Mouse (Mus musculus): Measurements from ENCODE around the gene Tes3-ps. TPM values are rescaled to one million over a fixed set of nuclear protein-coding genes. Genes with fewer than 3 reads are reported as not detected.
A peak's percentile ranks its signal among the peaks of the same experiment; 100 is the strongest.

The Tes3-ps gene
- polyA plus RNA-seq (2015; fragmentation: Nextera tagmentation; extraction: Ambion mirVana), result 0.59 and 0.65 TPM in 2 replicates

DNA sequence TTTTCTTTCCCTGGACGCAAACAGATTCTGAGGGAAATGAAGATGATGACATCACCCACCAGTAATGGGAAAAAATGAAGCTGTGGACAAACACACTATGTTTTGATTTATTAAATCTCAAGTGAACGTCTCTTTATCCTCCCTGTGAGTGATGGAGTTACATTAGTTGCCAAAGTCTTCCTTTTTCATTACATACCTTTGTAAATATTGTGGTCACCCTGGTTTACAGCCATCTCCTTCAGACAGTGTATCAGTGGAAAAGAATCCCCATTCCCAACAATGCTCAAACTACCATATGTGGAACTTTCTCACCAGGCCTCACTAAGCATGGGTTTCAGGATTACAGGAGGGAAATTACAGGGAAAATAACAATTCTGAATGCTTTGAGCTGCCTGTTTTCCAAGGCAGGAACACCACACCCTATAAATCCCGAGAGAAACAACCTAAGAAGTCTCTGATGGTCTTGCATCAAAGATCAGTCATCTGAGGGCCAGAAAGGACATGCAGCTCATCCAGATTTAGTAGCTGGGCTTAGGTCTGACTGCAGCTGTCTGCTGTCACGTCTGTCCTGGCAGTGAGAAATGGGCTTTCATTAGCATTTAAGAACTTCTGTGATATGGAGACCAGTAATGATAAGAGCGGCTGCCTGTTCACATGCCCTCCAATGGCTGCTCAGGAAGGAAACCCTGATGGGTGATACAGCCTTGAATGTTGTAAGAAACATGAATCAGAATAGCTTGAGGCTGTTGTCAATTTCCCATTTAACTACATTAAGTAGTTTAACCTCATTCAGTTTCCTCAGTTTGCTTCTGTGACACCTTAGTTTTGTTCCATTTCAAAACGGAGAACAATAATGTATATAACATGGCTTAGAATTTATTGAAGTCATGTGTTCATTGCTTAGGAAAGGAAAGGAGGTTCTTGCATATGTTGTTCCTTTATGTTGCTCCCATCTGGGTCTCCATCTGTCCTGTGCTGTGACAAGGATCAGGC lies at the start of gene Tes3-ps:
TSS of gene Tes3-ps (plus strand) at position 943 of the 993 bp plus-strand sequence.
- H3K27ac ChIP-seq (replicated peaks), result no peak within 1 kb of the TSS
- 80% methylated on average over 6 of the region's 6 CpGs for WGBS

DNA sequence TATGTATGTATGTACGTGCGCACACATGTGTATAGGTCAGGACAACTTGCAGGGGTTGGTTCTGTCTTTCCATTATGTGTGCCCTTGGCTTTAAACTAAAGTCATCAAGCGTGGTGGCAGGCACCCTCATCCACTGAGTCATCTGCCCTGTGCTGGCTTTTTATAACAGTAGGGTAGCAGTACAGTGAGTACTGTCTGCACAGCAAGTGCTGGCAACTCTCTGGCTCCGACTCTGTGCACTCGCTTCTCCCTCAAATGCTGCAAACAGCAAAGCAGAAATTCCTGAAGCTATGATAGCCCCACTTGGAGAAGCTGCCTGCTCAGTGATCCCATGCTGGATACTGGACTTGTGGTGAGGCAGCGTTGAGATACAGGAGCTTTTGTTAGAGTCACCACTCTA lies 48.7 kb upstream of the Tes3-ps start:
- no peak overlapping the region for H3K9ac ChIP-seq (replicated peaks)
- no peak overlapping the region for H3K4me3 ChIP-seq
- no peaks in the 10 kb centered on the region for H3K9me3 ChIP-seq
- 95% methylated on average over 6 of the region's 6 CpGs for WGBS
- peaks cover 32% of the 10 kb centered on the region for H3K36me3 ChIP-seq
- no peak overlapping the region for H3K4me2 ChIP-seq (replicated peaks)
- ATAC-seq (replicated peaks), result no peak
- no peaks in the 10 kb centered on the region for H3K4me1 ChIP-seq
- no peaks in the 10 kb centered on the region for H3K27me3 ChIP-seq
- H3K27ac ChIP-seq (replicated peaks), result no peak overlapping the region

More for the DNA sequence above, at the start of gene Tes3-ps:
- no peaks in the 10 kb centered on the region for H3K9me3 ChIP-seq
- no peaks in the 10 kb centered on the region for H3K4me1 ChIP-seq
- no peaks in the 10 kb centered on the region for H3K27me3 ChIP-seq
- no peak within 1 kb of the TSS for H3K4me3 ChIP-seq
- no peak within 1 kb of the TSS for H3K9ac ChIP-seq (replicated peaks)
- H3K4me2 ChIP-seq (replicated peaks), result no peak within 1 kb of the TSS
- no peak for ATAC-seq (replicated peaks)
- no peaks in the 10 kb centered on the region for H3K36me3 ChIP-seq

GRCm38 (mm10) chr13:49449318-49449749 lies 43.8 kb upstream of the Tes3-ps start:
- H3K27me3 ChIP-seq, result no peaks in the 10 kb centered on the region
- H3K9ac ChIP-seq (replicated peaks), result no peak overlapping the region
- H3K9me3 ChIP-seq, result no peaks in the 10 kb centered on the region
- 42% methylated on average over 5 of the region's 5 CpGs for WGBS
- no peak overlapping the region for H3K4me3 ChIP-seq
- peaks cover 31% of the 10 kb centered on the region for H3K36me3 ChIP-seq
- no peaks in the 10 kb centered on the region for H3K4me1 ChIP-seq
- H3K4me2 ChIP-seq (replicated peaks), result no peak overlapping the region
- peak; percentile 88 for ATAC-seq (replicated peaks)
- H3K27ac ChIP-seq (replicated peaks), result no peak overlapping the region

DNA sequence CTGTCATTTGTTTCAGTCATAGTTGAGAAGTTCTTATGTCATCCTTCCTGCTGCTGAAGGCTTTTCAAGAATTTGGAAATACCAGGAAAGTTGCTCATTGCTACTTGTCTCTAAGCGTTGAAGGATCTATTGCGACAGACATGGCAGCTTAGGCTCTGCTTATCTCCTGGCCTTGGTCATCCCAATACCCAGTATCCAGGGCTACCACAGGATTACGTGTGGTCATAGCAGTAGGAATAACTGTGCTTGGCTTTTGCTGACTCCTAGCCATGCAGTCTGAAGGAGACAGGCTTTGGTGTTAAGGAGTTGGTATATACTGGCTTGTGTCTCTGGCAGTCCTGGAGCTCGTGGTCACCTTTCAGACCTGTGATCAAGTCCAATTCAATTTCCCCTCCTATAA lies 32.8 kb upstream of the Tes3-ps start:
- Histone ChIP-seq H3K36me3 (peaks cover 52% of the 10 kb centered on the region), H3K4me2 (replicated peaks) (no peak overlapping the region), H3K27ac (replicated peaks) (no peak overlapping the region), H3K4me3 (no peak overlapping the region), H3K4me1 (no peaks in the 10 kb centered on the region), H3K27me3 (no peaks in the 10 kb centered on the region), H3K9me3 (no peaks in the 10 kb centered on the region), H3K9ac (replicated peaks) (no peak overlapping the region)
- WGBS, result 98% methylated on average over 4 of the region's 4 CpGs
- ATAC-seq (replicated peaks), result no peak

DNA sequence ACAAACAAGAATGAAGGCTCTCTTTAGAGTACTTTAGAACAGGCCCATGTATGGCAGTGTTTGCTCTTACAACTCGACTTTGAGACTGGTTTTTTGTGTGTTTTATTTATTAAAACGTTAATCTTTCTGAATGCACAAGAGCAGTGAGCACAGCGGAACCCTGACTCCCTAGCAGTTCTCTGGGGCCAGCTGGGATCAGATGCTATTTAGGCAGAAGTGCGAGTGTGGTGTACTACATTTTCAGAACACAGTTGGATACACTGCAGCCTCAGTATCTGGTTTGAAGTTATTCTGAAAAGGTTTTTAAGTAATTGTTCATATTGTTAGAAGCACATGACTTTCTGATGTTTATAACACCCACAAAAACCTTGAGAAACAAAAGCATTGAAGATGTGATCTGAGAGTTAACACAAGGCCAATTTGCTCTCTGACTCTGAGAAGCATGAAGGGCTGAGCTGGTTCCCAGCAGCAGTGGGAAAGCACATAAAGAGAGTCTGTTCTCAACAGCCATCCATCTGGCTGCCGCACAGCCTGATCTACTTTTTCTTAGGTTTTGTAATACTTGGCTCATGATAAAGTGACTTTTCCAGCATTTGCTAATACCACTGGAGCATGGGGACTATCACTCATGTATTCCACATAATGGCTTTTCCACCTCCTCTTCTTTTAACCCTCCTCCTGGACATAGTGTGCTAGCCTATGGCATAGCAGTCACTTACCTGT lies 32.3 kb upstream of the Tes3-ps start:
- no peak for ATAC-seq (replicated peaks)
- no peak overlapping the region for H3K27ac ChIP-seq (replicated peaks)
- H3K27me3 ChIP-seq, result no peaks in the 10 kb centered on the region
- H3K4me2 ChIP-seq (replicated peaks), result no peak overlapping the region
- H3K4me1 ChIP-seq, result no peaks in the 10 kb centered on the region
- no peaks in the 10 kb centered on the region for H3K9me3 ChIP-seq
- peaks cover 52% of the 10 kb centered on the region for H3K36me3 ChIP-seq
- H3K4me3 ChIP-seq, result no peak overlapping the region
- WGBS, result 85% methylated on average over 5 of the region's 5 CpGs
- H3K9ac ChIP-seq (replicated peaks), result no peak overlapping the region

- no peak overlapping the region for H3K27ac ChIP-seq (replicated peaks)
- H3K9me3 ChIP-seq, result no peaks in the 10 kb centered on the region
- H3K27me3 ChIP-seq, result no peaks in the 10 kb centered on the region
- H3K9ac ChIP-seq (replicated peaks), result no peak overlapping the region
- no peak overlapping the region for H3K4me3 ChIP-seq
- ATAC-seq (replicated peaks), result no peak
- WGBS, result 88% methylated on average over 15 of the region's 15 CpGs
- peaks cover 52% of the 10 kb centered on the region for H3K36me3 ChIP-seq
- no peaks in the 10 kb centered on the region for H3K4me1 ChIP-seq
- H3K4me2 ChIP-seq (replicated peaks), result no peak overlapping the region
Observed at GRCm38 (mm10) chr13:49461458-49462132, 31.5 kb upstream of the Tes3-ps start.

DNA sequence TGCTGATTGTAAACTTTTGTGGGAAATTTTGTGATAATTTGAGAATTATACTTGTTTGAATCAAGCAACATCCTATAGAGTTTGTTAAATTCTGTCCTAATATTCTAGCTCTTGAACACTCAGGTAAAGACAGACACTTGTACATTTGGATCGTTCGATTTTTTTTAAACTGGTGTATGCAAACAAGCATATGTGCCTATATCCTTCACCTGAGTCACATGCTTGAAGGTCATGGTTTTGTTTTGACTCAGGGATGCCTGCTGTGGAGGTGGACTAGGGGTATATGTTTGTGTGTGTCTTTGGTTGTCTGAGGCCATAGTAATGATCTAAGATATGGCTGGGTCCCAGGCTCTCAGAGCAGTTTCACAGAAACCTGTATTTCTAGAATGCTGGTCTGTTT lies 30.2 kb upstream of the Tes3-ps start:
- over 99% methylated on average over 2 of the region's 2 CpGs for WGBS
- H3K36me3 ChIP-seq, result peaks cover 51% of the 10 kb centered on the region
- H3K27me3 ChIP-seq, result no peaks in the 10 kb centered on the region
- H3K9ac ChIP-seq (replicated peaks), result no peak overlapping the region
- H3K9me3 ChIP-seq, result no peaks in the 10 kb centered on the region
- H3K4me1 ChIP-seq, result no peaks in the 10 kb centered on the region
- no peak overlapping the region for H3K27ac ChIP-seq (replicated peaks)
- no peak for ATAC-seq (replicated peaks)
- no peak overlapping the region for H3K4me3 ChIP-seq
- H3K4me2 ChIP-seq (replicated peaks), result no peak overlapping the region

DNA sequence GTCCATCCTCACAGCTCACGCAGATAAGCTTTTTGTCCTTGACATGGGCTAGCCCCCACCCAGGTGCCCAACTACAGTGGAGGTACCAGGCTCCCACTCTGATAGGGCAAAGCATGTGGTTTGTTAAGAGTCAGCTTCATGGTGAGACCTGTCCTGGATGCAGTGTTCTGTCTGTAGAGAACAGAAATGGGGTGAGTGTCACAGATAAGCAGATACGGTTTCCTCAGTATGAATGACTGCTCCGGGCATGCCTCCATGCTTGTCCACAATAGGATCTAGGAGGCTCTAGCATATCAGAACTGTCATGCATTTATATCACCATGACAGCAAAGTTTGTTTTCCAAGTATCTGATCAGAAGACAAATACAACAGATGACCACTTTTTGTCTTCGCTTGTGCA lies 27.2 kb upstream of the Tes3-ps start:
- no peak overlapping the region for H3K4me3 ChIP-seq
- no peaks in the 10 kb centered on the region for H3K9me3 ChIP-seq
- WGBS, result 96% methylated on average over 4 of the region's 4 CpGs
- H3K27me3 ChIP-seq, result no peaks in the 10 kb centered on the region
- H3K36me3 ChIP-seq, result peaks cover 28% of the 10 kb centered on the region
- no peaks in the 10 kb centered on the region for H3K4me1 ChIP-seq
- H3K27ac ChIP-seq (replicated peaks), result no peak overlapping the region
- no peak overlapping the region for H3K9ac ChIP-seq (replicated peaks)
- H3K4me2 ChIP-seq (replicated peaks), result no peak overlapping the region
- ATAC-seq (replicated peaks), result no peak

GRCm38 (mm10) chr13:49466393-49467075 lies 26.6 kb upstream of the Tes3-ps start:
- ATAC-seq (replicated peaks), result no peak
- WGBS, result 86% methylated on average over 11 of the region's 11 CpGs
- H3K4me3 ChIP-seq, result no peak overlapping the region
- H3K9ac ChIP-seq (replicated peaks), result no peak overlapping the region
- no peaks in the 10 kb centered on the region for H3K9me3 ChIP-seq
- no peaks in the 10 kb centered on the region for H3K4me1 ChIP-seq
- H3K27me3 ChIP-seq, result no peaks in the 10 kb centered on the region
- H3K27ac ChIP-seq (replicated peaks), result no peak overlapping the region
- H3K4me2 ChIP-seq (replicated peaks), result no peak overlapping the region
- peaks cover 21% of the 10 kb centered on the region for H3K36me3 ChIP-seq

- no peak for ATAC-seq (replicated peaks)
- Histone ChIP-seq H3K27me3 (no peaks in the 10 kb centered on the region), H3K4me2 (replicated peaks) (no peak overlapping the region), H3K4me1 (no peaks in the 10 kb centered on the region), H3K4me3 (no peak overlapping the region), H3K9ac (replicated peaks) (no peak overlapping the region), H3K27ac (replicated peaks) (no peak overlapping the region), H3K36me3 (peaks cover 15% of the 10 kb centered on the region), H3K9me3 (no peaks in the 10 kb centered on the region)
- 86% methylated on average over 2 of the region's 2 CpGs for WGBS
Observed at GRCm38 (mm10) chr13:49467585-49467984, 25.5 kb upstream of the Tes3-ps start.

DNA sequence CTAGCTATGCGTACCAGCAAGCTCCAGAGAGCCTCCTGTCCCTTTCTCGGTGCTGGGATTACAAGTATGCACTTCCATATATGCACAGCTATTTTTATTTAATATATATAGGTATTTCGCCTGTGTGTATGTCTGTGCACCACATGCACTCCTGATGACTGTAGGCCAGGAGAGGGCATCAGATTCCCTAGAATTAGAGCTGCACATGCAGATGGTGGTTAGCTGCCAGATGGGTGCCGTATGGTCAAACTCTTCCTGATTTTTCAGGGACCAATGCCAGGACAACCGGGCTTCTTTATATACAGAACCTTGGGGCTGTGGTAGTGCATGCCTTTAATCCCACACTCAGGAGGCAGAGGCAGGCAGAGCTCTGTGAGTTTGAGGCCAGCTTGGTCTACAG lies 24.1 kb upstream of the Tes3-ps start:
- Histone ChIP-seq H3K4me3 (no peak overlapping the region), H3K27ac (replicated peaks) (no peak overlapping the region), H3K36me3 (peaks cover 11% of the 10 kb centered on the region), H3K9ac (replicated peaks) (no peak overlapping the region), H3K9me3 (no peaks in the 10 kb centered on the region), H3K27me3 (no peaks in the 10 kb centered on the region), H3K4me2 (replicated peaks) (no peak overlapping the region), H3K4me1 (no peaks in the 10 kb centered on the region)
- WGBS, result 77% methylated on average over 5 of the region's 5 CpGs
- no peak for ATAC-seq (replicated peaks)
